23 mouse cellular contexts compared by ENCODE assay signal in the genomic region with DNA sequence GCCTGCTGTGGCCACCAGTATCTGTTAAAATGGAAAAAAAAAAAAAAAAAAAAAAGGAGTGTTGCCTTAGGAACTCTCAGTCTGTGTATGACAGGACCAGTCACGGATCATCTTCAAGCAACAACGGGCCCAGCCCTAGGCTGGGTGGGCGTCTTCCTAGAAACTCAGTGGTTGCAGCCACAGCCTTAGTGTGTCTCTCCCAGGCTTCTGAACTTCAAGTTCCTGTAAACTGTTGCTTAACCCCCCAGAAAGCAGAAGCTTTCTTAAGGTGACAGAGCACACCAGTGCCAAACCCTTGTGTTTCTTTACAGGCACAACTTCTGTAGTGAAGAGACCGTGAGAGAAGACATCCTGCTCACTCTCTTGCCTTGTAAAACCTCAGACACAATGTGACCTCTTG. TPM values are rescaled to one million over a fixed set of nuclear protein-coding genes. Genes with fewer than 3 reads are reported as not detected.
"Had no signal": no experiment of that assay in that cellular context is flagged by ENCODE, and none has a peak within 500 bp of the region (broad histone marks: within the 10 kb centered on the region; RNA-seq: fewer than 3 reads in every experiment).

No protein-coding gene starts in this region.

- H3K4me3 ChIP-seq: layer of hippocampus, adult 2 months; liver, embryonic 15.5 days; megakaryocyte, embryonic 14.5 days; midbrain, embryonic 15.5 days; neural tube, embryonic 12.5 days had no signal

- H3K4me1 ChIP-seq: liver, embryonic 15.5 days; megakaryocyte, embryonic 14.5 days; midbrain, embryonic 15.5 days; neural tube, embryonic 12.5 days had no signal

- DNase-seq: kidney, adult 9 months; kidney, postnatal 4 days; left cerebral cortex, postnatal 4 days; lung, adult 2 months; spleen, adult 18-20 months; thymus, postnatal 36 days had no signal

- H3K36me3 ChIP-seq: liver, embryonic 15.5 days; midbrain, embryonic 15.5 days; neural tube, embryonic 12.5 days had no signal

- H3K27me3 ChIP-seq: liver, embryonic 15.5 days; megakaryocyte, embryonic 14.5 days; midbrain, embryonic 15.5 days; neural tube, embryonic 12.5 days had no signal

- H3K4me2 ChIP-seq: liver, embryonic 11.5 days; liver, embryonic 15.5 days; midbrain, embryonic 11.5 days; midbrain, embryonic 15.5 days; neural tube, embryonic 12.5 days had no signal

- ATAC-seq: inflammation-experienced regulatory T-cells, adult 6 months; midbrain, embryonic 15.5 days had no signal

- H3K27ac ChIP-seq: kidney, postnatal 0 days; layer of hippocampus, adult 2 months; liver, embryonic 15.5 days; midbrain, embryonic 15.5 days; neural tube, embryonic 12.5 days had no signal

- H3K9ac ChIP-seq: liver, embryonic 15.5 days; midbrain, embryonic 15.5 days; neural tube, embryonic 12.5 days had no signal

- H3K9me3 ChIP-seq: liver, embryonic 15.5 days; midbrain, embryonic 15.5 days; neural tube, embryonic 12.5 days had no signal

RNA-seq across cellular contexts. Expression of a gene that starts 15.0 kb away (rescaled TPM):
- total RNA-seq: layer of hippocampus, adult 2 months; layer of hippocampus, postnatal 14 days; left cerebral cortex, adult 18-20 months; left cerebral cortex, postnatal 10 days; monocyte, adult 5-6 weeks; neutrophil, adult 5-6 weeks had no signal
- polyA plus RNA-seq: inflammation-experienced regulatory T-cells, adult 6 months; kidney, postnatal 0 days; midbrain, embryonic 11.5 days; neural tube, embryonic 12.5 days; stomach, embryonic 14.5 days had no signal

RNA-seq across cellular contexts. Expression of a gene that starts 15.8 kb away (rescaled TPM):
- total RNA-seq: layer of hippocampus, postnatal 14 days; left cerebral cortex, adult 18-20 months; left cerebral cortex, postnatal 10 days; monocyte, adult 5-6 weeks; neutrophil, adult 5-6 weeks had no signal
- polyA plus RNA-seq: inflammation-experienced regulatory T-cells, adult 6 months; lung, adult 2 months; midbrain, embryonic 11.5 days; midbrain, embryonic 15.5 days; neural tube, embryonic 12.5 days had no signal

RNA-seq across cellular contexts. Expression of a gene that starts 50.5 kb away (rescaled TPM):
- total RNA-seq: left cerebral cortex, postnatal 10 days; left cerebral cortex, postnatal 4 days; monocyte, adult 5-6 weeks; neutrophil, adult 5-6 weeks had no signal
- polyA plus RNA-seq: inflammation-experienced regulatory T-cells, adult 6 months; kidney, postnatal 0 days; limb, embryonic 14.5 days; liver, embryonic 15.5 days; lung, adult 2 months; midbrain, embryonic 11.5 days; midbrain, embryonic 15.5 days; neural tube, embryonic 12.5 days; stomach, embryonic 14.5 days; thymus, postnatal 0 days had no signal
